Mouse (Mus musculus) left cerebral cortex, adult 11 months (tissue): ENCODE data around the gene Gpatch4.

Experiments
- DNase-seq: peaks from one replicate; pipeline ENCODE4 v3.0.0; 2022; ENCODE audit warnings: low spot score

Gpatch4 gene

DNA sequence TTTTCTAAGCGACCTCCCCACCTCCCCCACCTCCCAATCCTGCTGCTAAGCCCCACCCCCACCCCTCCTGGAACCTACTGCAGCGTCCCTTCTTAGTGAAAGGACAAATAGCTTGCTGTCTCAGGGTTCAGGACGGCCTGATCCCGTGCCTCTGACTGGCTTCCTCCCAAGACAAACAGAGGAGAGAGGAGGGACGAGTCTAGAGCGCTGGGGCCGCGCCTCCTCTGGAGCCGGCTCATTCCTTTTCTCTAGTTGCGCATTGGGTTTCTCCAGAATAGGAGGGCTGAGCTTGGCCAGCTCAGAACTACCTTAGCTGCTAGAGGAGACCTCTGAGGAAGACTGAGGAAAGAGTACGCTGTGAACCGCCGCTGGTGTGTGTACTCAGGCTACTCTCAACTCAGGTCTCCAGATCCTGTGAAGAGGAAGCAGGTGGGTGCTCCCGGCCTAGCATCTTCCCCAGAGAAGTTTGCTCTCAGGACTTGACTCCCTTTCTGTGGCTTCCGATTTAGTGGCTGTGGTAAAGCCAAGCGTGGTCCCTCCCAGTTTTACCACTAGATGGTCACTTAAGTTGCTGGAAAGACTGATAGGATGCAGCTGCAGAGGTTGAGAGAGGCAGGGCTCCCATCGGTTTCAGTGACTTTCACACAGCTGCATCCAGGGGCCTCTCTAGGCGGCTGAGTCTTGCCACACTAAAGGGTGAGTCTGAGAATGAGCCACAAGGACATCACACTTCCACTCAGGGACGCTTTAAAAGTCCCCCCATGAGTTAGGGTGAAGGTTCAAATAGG lies 12.1 kb upstream of the Gpatch4 start:
- DNase-seq: no peak

DNA sequence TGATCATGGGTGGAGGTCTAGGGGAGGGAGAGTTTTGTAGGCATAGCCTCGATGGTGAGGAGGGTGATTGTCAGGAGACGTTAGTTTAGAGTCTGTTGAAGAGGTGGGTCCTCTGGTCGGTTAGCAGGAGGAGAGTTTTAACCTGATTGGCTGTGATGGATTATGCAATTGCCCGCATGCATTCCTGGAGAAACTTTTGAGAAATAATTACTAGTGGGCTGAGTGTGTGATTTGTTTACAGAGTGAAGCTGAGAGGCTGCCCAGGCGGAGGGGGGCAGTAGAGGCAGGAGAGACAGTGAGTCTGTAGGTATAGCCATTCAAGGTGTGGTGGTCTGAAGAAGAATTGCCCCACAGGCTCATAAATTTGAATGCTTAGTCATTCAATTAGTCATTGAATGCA lies 9.4 kb upstream of the Gpatch4 start:
- DNase-seq: no peak

DNA sequence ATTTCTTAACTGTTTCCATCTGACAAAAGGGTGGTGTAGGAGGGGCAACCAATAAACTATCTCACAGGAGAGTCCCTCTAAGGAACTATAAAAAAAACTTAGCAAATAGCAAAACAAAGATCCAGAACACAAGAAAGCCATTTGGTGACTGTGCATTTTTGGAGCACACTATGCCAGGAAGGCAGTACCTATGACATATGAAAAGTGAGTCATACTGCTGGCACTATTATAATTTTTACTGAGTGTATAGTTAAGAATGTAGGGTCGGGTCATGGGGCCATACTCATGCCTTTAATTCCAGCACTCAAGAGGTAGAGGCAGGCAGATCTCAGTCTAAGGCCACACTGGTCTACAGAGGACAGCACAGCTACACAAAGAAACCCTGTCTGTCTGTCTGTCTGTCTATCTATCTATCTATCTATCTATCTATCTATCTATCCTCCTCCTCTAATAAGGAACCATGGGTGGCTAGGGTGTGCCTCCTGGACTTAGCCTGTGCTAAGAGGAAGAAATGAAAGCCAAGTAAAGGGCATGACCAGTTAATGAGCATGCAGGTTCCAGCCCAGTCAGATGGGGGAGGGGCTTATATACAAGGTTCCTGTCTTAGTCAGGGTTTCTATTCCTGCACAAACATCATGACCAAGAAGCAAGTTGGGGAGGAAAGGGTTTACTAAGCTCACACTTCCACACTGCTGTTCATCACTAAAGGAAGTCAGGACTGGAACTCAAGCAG lies 7.2 kb upstream of the Gpatch4 start:
- DNase-seq: no peak

DNA sequence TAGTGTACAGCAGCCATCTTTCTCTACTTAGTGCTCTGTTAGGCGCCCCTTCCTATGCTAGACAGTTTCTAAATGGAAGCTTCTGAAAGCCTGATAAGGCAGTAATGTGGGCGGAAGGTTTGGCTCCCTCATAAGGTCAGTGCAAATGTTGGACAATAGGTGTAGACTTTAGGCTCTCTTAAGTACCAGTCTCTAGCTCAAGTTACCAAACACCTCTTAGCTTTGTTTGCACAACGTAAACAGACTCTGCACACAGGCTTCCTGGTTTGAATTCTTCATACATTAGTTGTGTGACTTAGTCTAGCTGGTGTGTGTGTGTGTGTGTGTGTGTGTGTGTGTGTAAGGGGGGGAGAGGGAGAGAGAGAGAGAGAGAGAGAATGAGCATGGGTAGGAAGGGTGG lies 6.6 kb downstream of the Gpatch4 start:
- DNase-seq: no peak

DNA sequence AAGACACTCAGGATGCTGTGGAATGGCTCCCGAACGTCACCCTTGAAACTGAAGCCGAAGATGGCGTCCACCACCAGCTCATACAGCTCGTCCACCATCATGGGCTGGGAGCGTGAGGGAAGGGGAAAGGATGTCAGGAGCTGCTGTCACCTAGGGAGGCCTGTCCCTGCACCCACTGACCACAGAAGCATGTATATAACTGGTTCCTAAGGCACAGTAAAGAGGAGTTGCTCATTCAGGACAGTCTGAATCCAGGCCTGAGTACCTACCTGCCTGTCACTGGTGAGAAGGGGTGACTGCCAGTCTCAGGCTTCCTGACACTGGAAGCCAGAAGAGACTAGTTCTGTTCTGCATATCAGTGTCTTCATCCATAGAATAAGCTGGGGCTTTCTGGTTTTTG lies 14.1 kb downstream of the Gpatch4 start:
- DNase-seq: no peak

DNA sequence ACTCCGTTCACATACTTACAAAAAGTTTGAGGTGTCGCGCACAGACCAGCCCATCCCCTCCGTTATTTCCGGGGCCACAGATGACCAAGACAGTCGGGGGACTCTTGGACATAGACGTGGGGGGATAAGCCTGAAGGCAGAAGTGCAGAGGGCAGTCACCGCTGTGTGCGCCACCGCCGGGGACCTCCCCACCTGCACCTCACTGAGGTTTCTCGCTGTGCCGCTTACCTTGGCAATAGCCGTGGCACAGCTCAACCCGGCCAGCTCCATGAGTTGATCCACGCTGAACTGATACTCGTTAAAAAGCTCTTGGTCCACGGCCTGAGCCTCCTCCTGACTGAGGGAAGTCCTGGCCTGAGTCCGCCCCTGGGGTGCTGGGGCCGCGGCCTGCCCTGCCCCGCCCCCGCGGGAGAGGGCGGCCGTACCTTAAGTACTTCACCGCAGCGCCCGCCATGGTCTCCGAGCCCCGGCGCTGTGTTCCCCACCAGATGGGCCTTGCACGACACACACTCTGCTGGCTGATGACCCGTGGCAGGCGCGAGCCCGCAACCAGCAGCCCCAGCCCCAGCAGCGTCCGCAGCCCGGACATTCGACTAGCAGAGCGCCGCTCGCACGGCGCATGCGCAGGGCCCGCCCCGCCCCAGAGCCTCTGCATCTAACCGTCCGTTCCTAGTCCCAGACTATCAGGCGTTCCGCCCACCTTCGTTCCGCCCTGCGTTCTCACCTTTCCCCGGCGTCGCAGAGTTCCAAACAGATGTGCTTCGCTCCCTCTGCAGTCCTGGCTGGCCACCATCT lies 15.2 kb downstream of the Gpatch4 start, which contains the start of gene Naxe:
Gene Naxe, minus strand, starts transcription at position 594 of the 795 bp plus-strand sequence.
- DNase-seq: peak; percentile 73

DNA sequence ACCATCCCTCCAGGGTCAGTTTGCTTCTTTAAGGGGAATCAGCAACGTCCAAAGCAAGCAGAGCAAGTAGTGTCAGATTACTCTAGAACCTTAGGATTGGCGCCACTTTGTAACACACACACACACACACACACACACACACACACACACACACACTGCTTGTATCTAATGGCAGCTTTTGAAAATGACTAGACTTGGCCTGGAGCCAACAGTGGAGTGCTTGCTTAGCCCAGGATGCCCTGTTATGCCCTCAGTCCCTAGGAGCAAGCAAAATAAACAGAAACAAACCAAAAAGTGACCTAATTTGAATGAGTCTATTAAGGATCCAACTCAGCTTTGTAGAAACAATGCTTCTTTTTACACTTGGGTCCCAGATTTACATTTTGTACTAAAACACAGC lies 25.5 kb downstream of the Gpatch4 start:
- no peak for DNase-seq

DNA sequence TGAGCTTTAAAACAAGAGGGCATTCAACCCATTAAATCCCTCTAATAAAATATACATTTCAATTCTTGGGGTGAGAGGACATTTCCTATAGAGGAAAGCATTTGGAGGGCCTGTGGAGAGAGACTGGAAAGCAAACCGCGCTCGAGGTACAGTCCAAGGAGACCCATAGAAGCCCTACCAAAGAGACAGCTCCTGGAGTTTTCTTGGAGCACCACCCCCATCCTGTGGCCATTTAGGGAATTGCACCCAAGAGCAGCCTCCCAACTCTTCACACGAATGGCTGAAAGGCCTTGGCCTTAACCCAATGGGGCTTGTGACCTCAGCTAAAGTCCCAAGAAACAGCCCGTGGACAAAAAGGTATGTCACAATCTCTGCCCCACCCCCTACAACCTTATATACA lies 28.9 kb downstream of the Gpatch4 start:
- DNase-seq: peak; percentile 69

DNA sequence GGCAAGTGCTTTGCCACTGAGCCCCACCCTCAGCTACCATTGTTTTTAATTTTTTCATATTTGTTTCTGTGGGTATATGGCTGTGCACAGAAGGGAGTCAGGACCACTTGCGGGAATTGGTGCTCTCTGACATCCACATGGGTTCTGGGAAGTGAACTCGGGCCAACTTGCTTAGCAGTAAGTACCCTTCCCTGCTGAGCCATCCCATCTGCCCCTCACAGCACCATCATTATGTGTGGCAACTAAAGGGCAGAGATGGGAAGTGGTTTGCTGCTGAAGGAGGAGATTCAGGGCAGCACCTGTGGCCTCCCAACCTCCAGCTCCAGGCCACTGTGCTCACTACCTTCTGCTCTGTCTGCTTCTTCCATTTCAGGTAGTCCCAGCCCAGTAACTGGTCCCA lies 30.7 kb downstream of the Gpatch4 start:
- no peak for DNase-seq

DNA sequence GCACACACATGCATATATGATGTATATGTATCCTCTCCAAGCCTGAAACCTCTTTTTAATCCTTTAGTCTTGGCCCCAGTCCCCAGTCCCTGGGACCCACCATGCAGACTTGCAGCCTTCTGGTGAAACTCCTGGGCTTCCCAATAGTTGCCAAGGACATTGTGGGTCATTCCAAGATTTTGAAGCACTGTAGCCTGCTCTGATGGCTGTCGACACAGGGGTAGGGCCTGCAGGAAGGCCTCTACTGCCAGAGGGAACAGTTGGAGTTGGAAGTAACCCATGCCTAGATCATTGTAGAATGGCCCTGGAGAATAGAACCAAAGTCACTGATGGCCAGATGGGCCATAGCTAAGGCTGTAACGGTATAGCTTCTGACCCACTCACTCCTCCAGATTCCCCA lies 31.4 kb downstream of the Gpatch4 start:
- DNase-seq: no peak

DNA sequence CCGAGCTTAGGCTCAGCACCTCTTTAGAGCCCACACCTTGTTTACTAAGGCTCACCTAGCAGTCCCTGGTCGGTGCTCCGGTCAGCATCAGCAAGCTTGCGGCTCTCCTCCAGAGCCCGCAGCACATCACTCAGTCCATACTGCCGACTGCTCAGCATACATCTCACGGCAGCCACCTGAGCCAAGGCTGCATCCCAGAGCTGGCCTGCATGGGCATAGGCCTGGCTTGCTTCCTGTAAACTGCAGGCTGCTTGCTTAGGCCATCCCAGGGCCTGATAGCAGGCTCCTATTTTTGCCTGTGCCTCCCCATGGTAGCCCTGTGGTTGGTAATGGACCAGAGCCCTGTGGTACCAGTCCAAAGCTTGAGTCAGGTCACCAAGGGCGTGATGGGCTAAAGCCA lies 31.9 kb downstream of the Gpatch4 start:
- DNase-seq: no peak

DNA sequence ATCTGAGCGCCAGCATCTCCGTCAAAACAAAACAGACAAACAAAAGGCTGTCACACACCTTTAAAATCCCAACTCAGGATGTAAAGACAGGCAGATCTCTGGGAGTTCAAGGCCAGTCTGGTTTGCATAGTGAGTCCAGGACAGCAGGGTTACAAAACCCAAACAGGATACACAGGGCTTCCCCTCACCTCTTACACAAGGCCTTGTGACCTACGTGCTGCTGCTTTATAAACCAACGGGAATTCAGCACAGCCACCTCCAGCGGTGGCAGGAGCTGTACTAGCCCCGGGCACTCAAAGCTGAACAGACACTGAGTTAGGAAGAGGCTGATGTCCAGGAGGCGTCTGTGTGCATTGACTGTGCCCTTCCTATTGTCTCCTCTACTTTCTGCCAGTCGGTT lies 34.5 kb downstream of the Gpatch4 start:
- no peak for DNase-seq

DNA sequence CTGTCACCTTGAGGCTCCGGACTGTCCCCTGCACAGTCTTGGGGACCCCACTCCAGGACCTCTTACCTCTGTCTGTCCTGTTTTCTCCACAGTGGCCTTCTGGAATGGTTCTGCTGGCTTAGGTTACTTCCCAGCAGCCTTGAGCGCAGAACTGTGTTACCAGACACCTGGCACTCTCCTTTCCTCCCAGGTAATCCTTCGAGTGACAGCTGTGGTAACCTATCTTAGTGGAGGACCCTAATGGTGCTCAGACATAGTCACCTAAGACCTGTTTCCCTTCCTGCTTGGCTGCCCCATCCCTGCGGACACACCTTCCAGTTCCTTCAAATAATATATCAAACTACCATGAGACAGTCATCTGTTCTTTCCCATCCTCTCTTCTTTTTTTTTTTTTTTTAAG lies 35.3 kb downstream of the Gpatch4 start, which contains the start of gene Ttc24:
Gene Ttc24, minus strand, starts transcription at position 101 of the 400 bp plus-strand sequence.
- no peak for DNase-seq

DNA sequence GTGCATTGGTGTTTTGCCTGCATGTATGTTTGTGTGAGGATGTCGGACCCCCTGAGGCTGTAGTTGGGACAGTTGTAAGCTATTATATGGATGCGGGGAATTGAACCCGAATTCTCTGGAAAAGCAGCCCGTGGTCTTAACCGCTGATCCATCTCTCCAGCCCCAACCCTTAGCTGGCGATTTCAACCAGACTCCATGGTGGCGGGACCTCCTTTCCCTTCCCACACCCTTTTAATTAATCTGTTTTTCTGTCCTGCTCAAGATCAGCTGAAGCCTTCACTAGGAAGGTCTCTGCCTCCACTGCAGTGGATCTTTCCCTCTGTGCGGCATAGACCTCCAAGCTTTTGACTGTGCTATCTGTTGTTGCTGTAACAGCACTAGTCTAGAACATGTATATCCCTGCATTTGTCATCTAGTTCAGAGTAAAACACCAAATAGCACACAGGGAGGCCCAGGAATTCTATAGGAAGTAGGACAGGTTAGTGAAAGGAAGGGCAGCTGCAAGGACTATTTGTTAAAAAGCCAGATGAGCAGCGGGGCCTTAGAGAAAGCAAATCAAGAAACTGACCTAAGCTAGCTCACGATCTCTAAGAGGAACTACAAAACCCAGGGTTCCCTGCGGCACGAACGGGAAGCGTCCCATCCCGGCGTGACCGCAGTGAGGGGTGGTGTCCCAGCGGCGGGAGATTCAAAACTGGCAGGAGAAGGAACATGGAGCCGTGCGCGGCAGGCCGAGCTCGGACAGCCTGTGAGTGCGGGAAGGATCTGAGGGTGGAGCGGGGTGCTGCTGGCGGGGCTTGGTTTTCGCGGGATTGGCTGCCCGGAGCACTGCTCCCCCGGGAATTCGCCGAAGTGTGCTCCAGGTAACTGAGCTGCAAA lies 38.7 kb downstream of the Gpatch4 start, which contains the start of gene Iqgap3:
Gene Iqgap3, plus strand, starts transcription at position 627 of the 879 bp plus-strand sequence.
- peak; percentile 66 for DNase-seq

DNA sequence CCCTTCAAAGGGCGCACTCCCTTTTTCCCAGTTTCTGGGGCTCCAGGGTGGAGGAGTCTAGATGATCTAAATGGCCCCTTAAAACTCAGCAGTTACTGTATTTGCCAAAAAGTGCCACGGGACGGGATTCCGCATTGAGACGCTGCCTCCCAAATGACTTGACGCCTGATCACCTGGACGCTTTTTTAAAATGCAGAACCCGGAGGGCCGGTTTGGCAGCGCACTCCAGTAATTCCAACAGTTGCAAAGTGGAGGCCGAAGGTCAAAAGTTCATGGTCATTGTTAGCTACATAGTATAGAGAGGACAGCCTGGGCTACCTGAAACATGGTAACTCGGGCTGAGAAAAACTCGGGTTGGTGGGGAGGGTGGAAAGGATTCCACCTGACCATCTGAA lies 39.3 kb downstream of the Gpatch4 start:
- DNase-seq: no peak

DNA sequence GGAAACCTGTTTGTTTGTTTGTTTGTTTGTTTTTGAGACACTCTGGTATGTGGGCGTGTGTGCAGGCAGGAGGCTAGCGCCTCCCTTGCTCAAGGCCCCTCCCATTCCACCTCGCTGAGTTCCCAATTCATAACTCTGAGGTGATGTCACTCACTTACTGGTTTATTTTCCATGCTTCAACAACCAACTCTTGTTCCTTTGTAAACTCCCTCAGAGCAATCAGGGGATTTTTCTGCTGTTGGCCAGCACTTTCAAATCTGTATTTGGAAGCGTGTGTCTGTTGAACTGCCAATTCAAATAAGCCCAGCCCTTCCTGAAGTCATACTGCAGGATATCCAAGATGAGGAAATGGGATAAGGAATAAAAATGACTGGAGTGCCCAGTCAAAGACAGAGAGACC lies 39.8 kb downstream of the Gpatch4 start:
- DNase-seq: no peak

DNA sequence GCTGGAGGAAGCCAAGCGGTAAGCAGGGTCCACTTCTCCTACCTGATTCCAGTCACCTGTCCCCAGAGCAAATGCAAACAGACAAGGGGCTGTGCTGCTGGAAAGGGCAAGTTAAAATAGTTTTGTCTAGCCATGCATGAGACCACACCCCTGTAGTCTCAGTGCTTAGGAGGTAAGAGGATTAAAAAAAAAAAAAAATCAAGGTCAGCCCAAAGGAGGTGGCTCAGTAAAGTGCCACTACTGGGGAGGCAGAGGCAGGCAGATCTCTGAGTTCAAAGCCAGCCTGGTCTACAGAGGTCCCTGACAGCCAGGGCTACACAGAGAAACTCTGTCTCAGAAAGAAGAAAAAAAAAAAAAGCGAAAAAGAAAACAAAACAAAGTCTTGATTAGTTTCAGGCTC lies 41.1 kb downstream of the Gpatch4 start:
- no peak for DNase-seq

DNA sequence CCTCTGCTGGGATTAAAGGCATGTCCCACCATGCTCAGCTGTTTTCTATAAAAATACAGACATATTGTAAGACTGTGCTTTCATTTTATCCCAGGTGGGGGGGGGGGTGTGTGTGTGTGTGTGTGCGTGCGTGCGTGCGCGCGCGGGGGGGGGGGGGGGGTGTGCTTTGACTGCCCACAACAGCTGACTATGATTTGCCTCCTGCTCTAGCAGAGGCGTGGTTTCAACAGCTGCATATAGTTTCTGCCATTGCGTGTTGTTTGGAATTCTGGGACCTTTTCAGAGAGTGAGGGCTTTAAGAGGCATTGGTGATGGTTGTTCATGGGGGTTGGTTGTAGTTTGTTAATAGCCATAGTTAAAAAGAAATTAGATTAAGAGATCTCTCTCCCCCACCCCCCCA lies 42.6 kb downstream of the Gpatch4 start:
- DNase-seq: no peak

DNA sequence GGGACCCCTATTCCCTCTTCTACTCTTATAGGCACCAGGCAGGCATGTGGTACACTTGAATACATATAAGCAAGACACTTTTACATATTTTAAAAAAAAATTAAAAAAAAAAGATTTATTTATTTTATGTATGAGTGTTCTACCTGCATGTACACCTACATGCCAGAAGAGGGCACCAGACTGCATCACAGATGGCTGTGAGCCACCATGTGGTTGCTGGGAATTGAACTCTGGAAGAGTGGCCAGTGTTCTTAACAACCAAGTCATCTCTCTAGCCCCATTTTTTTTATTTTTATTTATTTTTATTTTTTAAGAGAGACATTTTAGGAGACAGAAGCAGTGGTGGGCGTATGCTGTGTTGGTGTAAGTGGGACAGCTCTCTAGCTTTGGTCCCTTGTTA lies 44.8 kb downstream of the Gpatch4 start:
- no peak for DNase-seq

DNA sequence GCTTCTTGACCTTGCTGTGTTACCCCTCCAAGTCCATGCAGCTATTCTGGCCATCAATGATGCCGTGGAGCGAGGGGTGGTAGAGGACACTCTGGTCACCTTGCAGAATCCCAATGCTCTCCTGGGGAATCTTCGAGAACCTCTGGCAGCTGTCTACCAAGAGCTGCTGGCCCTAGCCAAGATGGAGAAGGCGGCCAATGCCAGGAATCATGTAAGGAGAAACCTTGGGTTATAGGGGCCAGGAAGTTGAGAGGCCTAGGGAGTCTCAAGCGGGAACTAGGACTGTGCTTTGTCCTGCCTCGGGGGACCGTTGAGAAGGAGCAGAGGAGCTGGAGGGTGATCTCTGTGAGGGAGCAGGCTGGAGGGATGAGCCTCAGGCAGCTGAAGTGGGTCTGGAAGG lies 47.2 kb downstream of the Gpatch4 start:
- no peak for DNase-seq

DNA sequence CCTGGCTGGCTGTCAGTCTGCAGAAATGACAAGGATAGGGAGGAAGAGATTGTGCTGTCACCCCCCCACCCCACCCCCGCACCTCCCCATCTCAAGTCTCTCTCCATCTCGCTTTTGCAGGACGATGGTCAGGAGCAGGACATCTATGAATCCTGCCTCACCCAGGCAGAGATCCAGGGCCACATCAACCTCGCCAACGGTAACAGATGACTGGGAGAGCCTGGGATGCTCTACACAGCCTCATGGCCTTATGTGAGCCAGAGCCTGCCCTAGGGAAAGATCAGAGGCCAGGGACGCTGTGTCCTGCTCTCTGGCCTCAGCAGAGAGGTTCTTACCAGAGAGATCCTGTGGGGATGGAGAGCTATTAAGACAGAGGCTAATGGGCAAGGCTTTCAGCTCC lies 47.7 kb downstream of the Gpatch4 start:
- DNase-seq: no peak

DNA sequence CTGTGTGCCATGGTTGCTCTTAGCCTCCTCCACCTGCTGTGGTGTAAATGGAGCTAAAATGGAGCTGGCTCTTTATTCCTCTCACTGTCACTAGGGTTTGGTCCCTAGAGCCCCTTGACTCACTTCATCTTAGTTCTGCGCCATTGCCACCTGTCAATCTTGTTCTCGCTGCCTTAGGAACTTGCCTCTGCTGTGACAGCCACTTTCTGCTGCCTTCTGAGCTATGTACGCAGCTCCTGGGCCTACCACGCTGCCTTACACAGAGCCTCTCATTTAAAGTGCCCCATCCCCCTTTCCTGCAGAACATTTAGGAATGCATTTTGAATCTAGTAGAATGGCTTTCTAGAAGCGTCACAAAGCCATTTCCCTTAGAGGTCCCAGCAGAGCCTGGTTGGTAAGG lies 51.2 kb downstream of the Gpatch4 start:
- no peak for DNase-seq
